Mouse (Mus musculus): ENCODE measurements around the gene Csnk2a1.
"Not testable (repeated sequence)": the region's sequence is repeated elsewhere in the genome, so short reads cannot be mapped to it uniquely, and the experiment has no call there.

The Csnk2a1 gene

DNA sequence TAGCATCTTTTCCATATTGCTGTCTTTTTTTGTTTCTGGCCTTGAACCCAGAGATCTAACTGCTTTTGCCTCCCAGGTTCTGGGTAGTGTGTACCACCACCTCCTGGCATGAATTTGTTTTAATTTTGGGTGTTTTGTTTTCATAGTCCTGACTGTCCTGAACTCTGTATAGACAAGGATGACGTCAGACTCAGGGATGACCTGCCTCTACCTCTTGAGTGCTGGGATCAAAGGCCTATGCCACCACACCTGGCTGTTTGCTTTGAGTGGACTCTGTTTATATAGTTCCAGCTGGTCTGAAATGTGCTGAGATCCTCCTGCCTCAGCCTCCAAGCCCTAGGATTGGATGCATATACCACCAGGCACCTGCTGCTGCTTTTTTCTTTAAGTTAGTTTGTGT is 11.3 kb downstream of the Csnk2a1 start:
- DNase-seq (ENCODE audit: low read depth), result no peak

DNA sequence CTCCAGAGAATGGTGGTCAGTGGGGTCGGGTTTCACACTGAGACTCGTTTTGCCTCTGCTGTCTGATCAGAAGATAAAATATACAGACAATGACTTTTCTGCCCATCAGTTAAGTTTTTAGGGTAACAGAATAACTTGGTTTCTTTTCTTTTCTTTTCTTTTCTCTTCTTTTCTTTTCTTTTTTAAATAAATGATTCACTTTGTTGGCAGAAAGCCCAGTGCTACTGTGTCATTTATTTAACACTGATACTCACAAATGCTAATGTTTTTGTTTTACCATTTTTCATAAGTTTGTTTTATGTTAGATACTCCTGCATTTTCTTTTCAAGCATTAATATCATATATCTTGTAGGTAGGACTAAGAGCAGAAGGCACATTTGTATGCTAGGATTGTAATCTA is 13.9 kb downstream of the Csnk2a1 start:
- DNase-seq (ENCODE audit: low read depth), result peak; percentile 33

- DNase-seq (ENCODE audit: low read depth), result no peak
Observed at GRCm38 (mm10) chr2:152247213-152247612, 20.6 kb downstream of the Csnk2a1 start.

DNA sequence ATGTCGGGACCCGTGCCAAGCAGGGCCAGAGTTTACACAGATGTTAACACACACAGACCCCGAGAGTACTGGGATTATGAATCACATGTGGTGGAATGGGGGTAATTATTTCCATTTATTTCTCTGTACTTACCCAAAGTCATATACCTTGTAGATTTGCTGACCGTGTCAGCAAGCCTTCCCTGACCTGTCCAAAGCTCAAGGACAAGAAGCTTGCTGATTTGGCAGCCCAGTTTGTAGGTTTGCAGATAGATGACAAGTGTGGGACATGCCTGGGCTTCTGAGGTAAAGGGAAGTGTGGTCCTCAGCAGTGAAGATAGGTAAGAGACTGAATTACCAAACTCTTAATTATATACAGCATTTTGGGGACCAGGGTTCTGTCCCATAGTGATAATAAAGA is 23.9 kb downstream of the Csnk2a1 start:
- DNase-seq (ENCODE audit: low read depth), result no peak

GRCm38 (mm10) chr2:152259739-152260138 is 33.1 kb downstream of the Csnk2a1 start:
- no peak for DNase-seq (ENCODE audit: low read depth)

GRCm38 (mm10) chr2:152273639-152274038 is 47.0 kb downstream of the Csnk2a1 start:
- DNase-seq (ENCODE audit: low read depth), result peak; percentile 40

- no peak for DNase-seq (ENCODE audit: low read depth)
Observed at GRCm38 (mm10) chr2:152281407-152281806, 54.8 kb downstream of the Csnk2a1 start.

GRCm38 (mm10) chr2:152287560-152287959 is 60.9 kb downstream of the Csnk2a1 start:
- DNase-seq (ENCODE audit: low read depth), result no peak

GRCm38 (mm10) chr2:152288046-152288445 is 61.4 kb downstream of the Csnk2a1 start:
- no peak for DNase-seq (ENCODE audit: low read depth)

DNA sequence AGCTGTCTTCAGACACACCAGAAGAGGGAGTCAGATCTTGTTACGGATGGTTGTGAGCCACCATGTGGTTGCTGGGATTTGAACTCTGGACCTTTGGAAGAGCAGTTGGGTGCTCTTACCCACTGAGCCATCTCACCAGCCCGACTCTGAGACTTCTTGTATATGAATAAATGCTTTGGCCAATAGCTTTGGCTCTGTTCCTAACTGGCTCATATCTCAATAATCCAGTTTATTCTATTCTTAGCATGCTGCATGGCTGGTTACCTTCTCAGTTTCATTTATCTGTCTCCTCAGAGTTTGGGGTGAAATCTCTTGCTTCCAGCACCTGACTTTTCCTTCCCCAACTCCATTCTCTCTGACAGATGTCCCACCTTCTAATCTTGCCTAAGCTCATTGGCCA is 63.0 kb downstream of the Csnk2a1 start:
- not testable (repeated sequence) for DNase-seq (ENCODE audit: low read depth)

DNA sequence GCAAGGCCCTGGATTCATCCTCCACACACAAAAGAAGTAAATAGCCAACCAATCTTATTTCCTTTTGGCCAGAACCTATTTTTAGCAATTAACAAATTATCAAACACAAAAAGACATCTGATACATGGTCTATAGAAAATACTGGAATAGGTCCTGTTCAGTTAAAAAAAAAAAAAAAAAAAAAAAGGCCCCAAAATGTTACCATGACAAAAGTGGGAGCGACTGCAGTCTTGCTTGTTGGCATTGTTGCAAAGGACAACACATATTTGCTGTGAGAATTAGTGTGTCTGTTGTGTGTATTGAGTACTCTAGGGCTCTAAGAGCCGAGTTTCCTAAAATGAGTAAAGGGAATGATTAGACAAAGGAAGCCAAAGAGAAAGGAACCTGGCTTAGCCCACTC is 65.8 kb downstream of the Csnk2a1 start:
- no peak for DNase-seq (ENCODE audit: low read depth)

DNA sequence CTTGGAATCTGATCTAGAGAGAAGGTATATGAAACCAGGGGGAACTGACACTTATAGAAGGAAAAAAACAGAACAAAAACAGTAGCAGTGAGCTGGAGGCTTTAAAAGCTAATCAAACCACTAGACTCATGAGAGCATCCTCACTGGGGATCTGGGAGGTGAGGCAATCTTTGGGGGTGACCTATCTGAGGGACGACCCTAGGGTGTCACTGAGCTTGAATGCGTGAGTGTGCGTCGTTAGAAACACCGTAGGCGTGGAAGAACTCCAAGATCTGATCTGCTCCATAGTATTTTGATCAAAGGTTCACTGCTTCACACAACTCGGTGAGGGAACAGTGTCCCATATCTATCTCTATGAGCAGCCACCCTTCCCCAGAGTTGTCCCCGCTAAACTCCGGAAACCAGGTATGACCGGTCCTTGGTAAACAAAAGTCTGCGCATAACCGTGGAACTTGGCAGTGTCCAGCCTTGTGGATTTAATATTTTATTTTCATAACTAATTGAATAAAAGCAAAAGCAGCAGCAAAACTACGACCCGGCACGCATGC is 66.6 kb downstream of the Csnk2a1 start:
- DNase-seq (ENCODE audit: low read depth), result no peak

DNA sequence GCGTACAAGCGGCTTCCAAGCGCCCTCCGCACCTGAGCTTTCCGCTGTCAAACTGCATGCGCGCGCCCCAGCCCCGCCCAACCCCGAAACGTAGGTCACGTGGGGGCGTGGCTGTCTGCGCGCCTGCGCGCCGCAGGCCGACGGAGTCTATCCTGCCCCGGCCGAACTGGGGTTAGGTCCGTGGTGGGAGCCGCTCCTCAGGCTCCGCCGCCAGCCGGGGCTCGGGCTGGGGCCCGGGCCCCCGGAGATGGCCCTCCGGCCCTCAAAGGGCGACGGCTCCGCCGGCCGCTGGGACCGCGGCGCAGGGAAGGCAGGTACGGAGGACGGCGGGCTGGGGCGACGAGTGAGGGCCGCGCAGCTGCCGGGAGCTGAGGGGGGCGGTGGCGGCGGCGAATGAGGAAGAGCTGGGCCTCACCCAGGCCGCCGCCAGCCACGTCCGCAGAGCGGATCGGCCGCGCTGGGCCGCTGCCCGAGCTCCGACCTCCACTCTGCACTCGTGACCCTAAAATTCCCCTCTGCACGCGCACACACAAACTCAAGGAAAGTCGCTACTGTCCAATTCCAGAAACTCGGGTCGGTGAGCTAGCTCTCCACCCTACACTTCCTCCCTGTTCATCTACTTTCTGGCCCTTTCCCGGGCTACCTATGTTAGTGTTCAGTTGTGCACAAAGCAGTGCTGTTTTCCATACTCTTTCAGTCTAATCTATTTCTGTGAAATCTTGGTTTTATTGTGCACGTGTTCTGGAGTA is 67.3 kb downstream of the Csnk2a1 start, which contains the start of gene Tbc1d20:
Gene Tbc1d20 (plus strand): TSS at position 102 of the 749 bp plus-strand sequence.
- peak; percentile 89 for DNase-seq (ENCODE audit: low read depth)

DNA sequence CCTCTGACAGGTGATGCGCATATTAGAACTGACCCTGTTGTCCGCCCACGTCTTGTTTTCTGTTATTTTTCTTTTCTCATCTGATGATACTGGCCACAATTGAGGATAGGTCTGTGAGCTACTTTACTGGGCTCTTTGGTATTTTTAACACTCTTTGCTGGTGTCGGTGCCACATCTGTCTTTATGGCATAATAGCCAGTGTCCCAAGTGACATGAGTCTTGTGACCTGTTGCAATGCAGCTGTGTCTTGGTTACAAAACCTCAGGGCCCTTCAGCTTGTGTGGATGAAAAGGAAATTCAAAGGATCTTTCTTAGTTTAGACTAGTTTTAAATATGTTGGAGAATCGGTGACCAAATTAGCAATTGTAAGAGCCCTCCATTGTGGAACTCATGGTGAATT is 67.9 kb downstream of the Csnk2a1 start:
- DNase-seq (ENCODE audit: low read depth), result peak; percentile 46

DNA sequence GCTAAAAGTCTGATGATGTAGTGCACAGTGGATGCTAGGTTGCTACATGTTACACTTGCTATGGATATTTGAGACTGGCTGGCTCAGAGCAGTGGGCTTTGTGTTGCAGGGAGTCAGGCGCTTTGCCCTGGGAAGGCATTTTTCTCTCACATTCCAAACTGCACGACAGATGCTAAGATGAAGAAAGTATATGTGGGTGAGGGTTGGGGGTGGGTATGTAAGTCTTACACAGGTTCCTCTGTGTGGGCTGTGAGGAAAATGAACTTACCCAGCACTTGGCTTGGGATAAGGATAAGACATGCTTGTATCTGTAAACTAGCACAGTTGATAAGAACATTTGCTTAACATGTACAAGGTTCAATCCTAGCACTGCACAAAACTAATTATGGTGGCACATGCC is 76.2 kb downstream of the Csnk2a1 start:
- no peak for DNase-seq (ENCODE audit: low read depth)

GRCm38 (mm10) chr2:152303781-152304180 is 77.1 kb downstream of the Csnk2a1 start:
- no peak for DNase-seq (ENCODE audit: low read depth)

DNA sequence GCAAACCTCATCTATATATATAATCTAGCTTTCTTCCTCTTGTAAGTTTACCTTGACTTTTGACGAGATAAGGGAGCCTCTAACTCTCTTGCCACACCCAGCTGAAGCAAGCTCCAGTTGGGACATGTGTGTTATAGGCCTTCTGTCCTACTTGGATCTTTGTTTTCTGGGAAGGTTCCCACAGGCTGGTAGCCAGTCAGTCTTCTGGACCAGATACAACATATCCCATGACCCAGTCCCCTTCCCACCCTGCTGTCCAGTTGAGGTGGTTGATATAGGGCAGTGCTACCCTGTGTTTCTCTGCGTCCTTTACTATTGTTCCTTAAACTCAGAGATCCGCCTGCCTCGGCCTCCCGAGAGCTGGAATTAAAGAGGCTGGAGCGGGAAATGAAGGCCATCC is 78.8 kb downstream of the Csnk2a1 start:
- DNase-seq (ENCODE audit: low read depth), result no peak

DNA sequence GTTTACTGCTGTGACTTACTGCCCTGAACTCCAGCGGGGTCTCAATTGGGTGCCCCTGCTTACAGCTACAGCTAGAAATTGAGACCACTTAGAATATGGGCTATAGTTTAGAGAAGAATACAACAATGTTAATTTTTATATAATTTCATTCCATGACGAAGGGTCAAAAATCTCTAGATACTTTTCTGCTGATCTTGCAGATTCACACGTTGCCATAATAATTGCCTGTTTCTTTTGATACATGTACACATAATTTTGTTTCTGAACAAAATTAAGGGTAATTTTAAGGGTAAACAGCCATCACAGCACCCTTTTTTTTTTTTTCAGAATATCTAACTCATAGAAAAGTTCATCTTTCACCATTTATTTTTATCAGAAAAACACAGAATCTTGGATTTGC is 80.5 kb downstream of the Csnk2a1 start:
- no peak for DNase-seq (ENCODE audit: low read depth)

DNA sequence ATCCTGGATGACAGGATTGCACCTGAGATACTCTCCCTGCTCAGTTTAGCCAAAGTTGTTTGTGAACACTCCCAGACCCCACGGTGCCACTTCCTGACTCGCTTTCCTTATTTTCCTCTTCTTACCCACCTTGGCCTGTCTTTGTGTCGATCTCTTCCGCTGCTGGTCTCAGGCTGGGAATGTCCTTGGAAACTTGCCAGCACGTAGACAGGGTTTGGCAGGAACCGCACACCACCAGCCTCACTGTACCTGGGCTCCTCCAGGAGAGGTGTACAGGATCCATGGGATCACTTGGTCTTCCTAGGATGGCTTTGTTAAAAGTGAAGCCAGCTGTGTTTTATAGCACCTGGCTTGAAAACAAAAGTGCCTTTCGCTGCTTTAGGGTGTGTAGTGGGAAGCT is 86.4 kb downstream of the Csnk2a1 start:
- no peak for DNase-seq (ENCODE audit: low read depth)

- DNase-seq (ENCODE audit: low read depth), result no peak
Observed at GRCm38 (mm10) chr2:152313926-152314325, 87.3 kb downstream of the Csnk2a1 start.

DNA sequence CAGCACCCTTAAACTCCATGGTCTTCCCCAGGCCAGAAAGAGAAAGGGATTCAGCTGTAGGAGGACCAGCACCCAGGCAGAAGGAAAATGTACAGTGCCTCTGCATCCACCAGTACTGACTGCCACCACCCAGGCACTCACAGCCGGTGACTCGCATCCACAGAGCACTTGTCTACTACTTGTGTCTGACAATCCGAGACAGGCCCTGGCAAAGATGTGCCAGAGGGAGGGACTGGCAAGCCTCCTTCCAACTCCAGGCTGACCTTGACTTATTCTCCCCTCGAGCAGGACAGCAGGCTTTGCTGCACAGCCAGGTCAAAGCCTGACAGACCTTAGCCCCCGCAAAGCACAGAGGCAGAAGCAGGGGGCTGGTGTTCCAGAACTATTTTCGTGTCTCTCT is 90.4 kb downstream of the Csnk2a1 start:
- DNase-seq (ENCODE audit: low read depth), result no peak

GRCm38 (mm10) chr2:152321558-152321957 is 94.9 kb downstream of the Csnk2a1 start:
- DNase-seq (ENCODE audit: low read depth), result no peak

GRCm38 (mm10) chr2:152322198-152322597 is 95.6 kb downstream of the Csnk2a1 start:
- no peak for DNase-seq (ENCODE audit: low read depth)

DNA sequence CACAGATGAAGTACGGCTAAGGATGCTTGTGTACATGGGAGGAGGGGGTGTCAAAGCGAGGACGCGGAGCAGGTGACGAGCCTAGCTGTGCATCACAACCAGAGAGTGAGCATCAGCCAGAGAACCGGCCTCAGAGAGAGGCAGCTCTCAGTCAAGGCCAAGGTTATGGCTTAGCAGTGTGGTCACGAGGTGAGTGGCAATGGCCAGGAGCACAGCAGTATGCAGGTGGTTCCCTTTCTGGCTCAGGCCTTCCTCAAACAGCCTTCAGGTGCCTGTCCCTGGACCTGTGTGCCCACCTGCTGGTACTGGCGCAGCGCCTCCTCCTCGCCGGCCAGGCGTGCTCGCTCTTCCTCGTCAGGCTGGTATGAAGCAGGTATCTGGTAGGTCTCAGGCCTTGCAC is 97.3 kb downstream of the Csnk2a1 start:
- no peak for DNase-seq (ENCODE audit: low read depth)
